ENCODE assay signal across 8 mouse cellular contexts in the genomic region with DNA sequence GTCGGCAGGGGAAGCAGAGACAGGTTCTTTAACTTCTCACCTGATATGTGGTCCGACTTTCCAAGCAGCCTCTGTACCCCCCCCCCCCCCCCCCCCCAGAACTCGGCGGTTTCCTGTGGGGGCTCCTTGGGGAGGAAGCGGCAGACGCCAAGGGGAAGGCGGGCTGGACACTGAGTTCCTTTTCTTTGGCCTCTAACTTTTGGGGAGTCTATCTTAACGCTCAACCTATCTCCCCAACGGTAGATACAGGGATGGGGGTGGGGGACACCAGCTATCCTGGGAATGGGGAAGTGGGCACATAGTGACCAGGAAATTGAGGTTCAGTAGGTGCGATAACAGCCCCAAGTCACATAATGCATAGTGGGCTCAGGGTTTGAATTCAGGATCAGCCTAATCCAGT. TPM values are rescaled to one million over a fixed set of nuclear protein-coding genes. Genes with fewer than 3 reads are reported as not detected.
A peak's percentile ranks its signal among the peaks of the same experiment; 100 is the strongest.
DNase-seq lines count a peak whose midpoint lies in the region; ATAC-seq and TF ChIP-seq lines count a peak whose summit lies in the region.

No protein-coding gene starts in this region.

- H3K9ac ChIP-seq in embryonic facial prominence, embryonic 13.5 days: peak overlapping the region; percentile 73
- peak overlapping the region; percentile 55 for H3K9ac ChIP-seq in limb, embryonic 11.5 days (ENCODE audit: low read length)
- 0 out of 2 replicates have a peak overlapping the region, but pooled peaks have one; percentile 17 for H3K9ac ChIP-seq in neural tube, embryonic 14.5 days (replicated peaks; ENCODE audit: low read depth, low read length)

- peaks cover 32% of the 10 kb centered on the region for H3K27me3 ChIP-seq in embryonic facial prominence, embryonic 13.5 days
- no peaks in the 10 kb centered on the region for H3K27me3 ChIP-seq in limb, embryonic 11.5 days (ENCODE audit: control insufficient read depth, insufficient read depth, low read length)
- no peaks in the 10 kb centered on the region for H3K27me3 ChIP-seq in neural tube, embryonic 14.5 days (ENCODE audit: control insufficient read depth, insufficient read depth, low read length)

- H3K36me3 ChIP-seq in embryonic facial prominence, embryonic 13.5 days: no peaks in the 10 kb centered on the region
- no peaks in the 10 kb centered on the region for H3K36me3 ChIP-seq in limb, embryonic 11.5 days (ENCODE audit: control insufficient read depth, insufficient read depth, low read length)
- no peaks in the 10 kb centered on the region for H3K36me3 ChIP-seq in neural tube, embryonic 14.5 days (ENCODE audit: control insufficient read depth, insufficient read depth, low read length)

- 25% methylated on average over 10 of the region's 10 CpGs for WGBS in embryonic facial prominence, embryonic 13.5 days
- WGBS in limb, embryonic 11.5 days: 22% methylated on average over 8 of the region's 10 CpGs
- 47% methylated on average over 10 of the region's 10 CpGs for WGBS in neural tube, embryonic 14.5 days

- H3K9me3 ChIP-seq in embryonic facial prominence, embryonic 13.5 days: no peaks in the 10 kb centered on the region
- H3K9me3 ChIP-seq in limb, embryonic 11.5 days (ENCODE audit: control insufficient read depth, low read length): no peaks in the 10 kb centered on the region
- H3K9me3 ChIP-seq in neural tube, embryonic 14.5 days (ENCODE audit: control insufficient read depth, low read length): no peaks in the 10 kb centered on the region

- no peak overlapping the region; the same call in 1 of the 2 replicates for H3K27ac ChIP-seq in left cerebral cortex, adult 2 months
- H3K27ac ChIP-seq in embryonic facial prominence, embryonic 13.5 days: no peak overlapping the region
- no peak overlapping the region for H3K27ac ChIP-seq in limb, embryonic 11.5 days (replicated peaks; ENCODE audit: low read depth, low read length)
- no peak overlapping the region for H3K27ac ChIP-seq in neural tube, embryonic 14.5 days (ENCODE audit: low read depth, low read length)

- H3K4me1 ChIP-seq in embryonic facial prominence, embryonic 13.5 days: peaks cover 12% of the 10 kb centered on the region
- H3K4me1 ChIP-seq in limb, embryonic 11.5 days (ENCODE audit: control insufficient read depth, insufficient read depth, low read length): peaks cover 5% of the 10 kb centered on the region; the same call in 1 of the 2 replicates
- H3K4me1 ChIP-seq in neural tube, embryonic 14.5 days (ENCODE audit: control insufficient read depth, insufficient read depth, low read length): 0 out of 2 replicates have a peak, but pooled peaks cover 4% of the 10 kb centered on the region

- no peak for TF ChIP-seq CTCF in left cerebral cortex, adult 2 months (IDR thresholded peaks at IDR 0.05)

- peak overlapping the region; percentile 55 for H3K4me3 ChIP-seq in left cerebral cortex, adult 2 months
- H3K4me3 ChIP-seq in embryonic facial prominence, embryonic 13.5 days: peak overlapping the region; percentile 52
- peak overlapping the region; percentile 36 for H3K4me3 ChIP-seq in limb, embryonic 11.5 days (ENCODE audit: low read depth, low read length)
- H3K4me3 ChIP-seq in neural tube, embryonic 14.5 days (ENCODE audit: low read depth, low read length): 0 out of 2 replicates have a peak overlapping the region, but pooled peaks have one; percentile 22

- H3K4me2 ChIP-seq in embryonic facial prominence, embryonic 13.5 days: peak overlapping the region; percentile 84
- H3K4me2 ChIP-seq in limb, embryonic 11.5 days (ENCODE audit: low read depth, severe bottlenecking): peak overlapping the region; percentile 86
- H3K4me2 ChIP-seq in neural tube, embryonic 14.5 days (ENCODE audit: low read depth, low read length): peak overlapping the region; percentile 49; the same call in 1 of the 2 replicates

- intact Hi-C loops in left cerebral cortex, adult 2 months (cut with DNase I): loop anchor here (5.0 kb wide), 1 partner anchor 46 kb away; no protein-coding TSS in a partner anchor
- intact Hi-C loops in left cerebral cortex, postnatal 14 days (cut with DNase I): no loop called here

- no peak for ATAC-seq in embryonic facial prominence, embryonic 13.5 days (ENCODE audit: insufficient number of reproducible peaks, insufficient read depth, low FRiP score, low TSS enrichment, low read depth)
- ATAC-seq in limb, embryonic 11.5 days (ENCODE audit: insufficient number of reproducible peaks, low FRiP score, low TSS enrichment, low read depth): 0 out of 2 replicates have a peak, but pooled peaks have one; percentile 35
- ATAC-seq in neural tube, embryonic 14.5 days (ENCODE audit: low read depth): no peak

- no peak for DNase-seq in left cerebral cortex, adult 2 months (ENCODE audit: extremely low spot score in 1 of 2, low spot score in 2 of 2)
- no peak for DNase-seq in left cerebral cortex, postnatal 14 days (ENCODE audit: low spot score in 2 of 2)
- DNase-seq in limb, embryonic 11.5 days (ENCODE audit: low spot score): no peak
- DNase-seq in gastrocnemius, postnatal 10 days: no peak
- DNase-seq in urinary bladder, postnatal 10 days (ENCODE audit: low spot score): no peak
- DNase-seq in gastrocnemius, adult 18-20 months (ENCODE audit: low spot score): no peak

RNA-seq across cellular contexts. Expression of a gene that starts 0.7 kb away (rescaled TPM):
- total RNA-seq in left cerebral cortex, adult 2 months (2021): 10 to 100 TPM; 16.9 to 21.3 TPM
- 10 to 100 TPM; 16.0 to 16.2 TPM for total RNA-seq in left cerebral cortex, postnatal 14 days (2021)
- polyA plus RNA-seq in embryonic facial prominence, embryonic 13.5 days (2015; fragmentation: Nextera tagmentation; extraction: Ambion mirVana): 6.6 and 6.9 TPM in 2 replicates
- 4.0 and 4.2 TPM in 2 replicates for polyA plus RNA-seq in limb, embryonic 11.5 days (2014; fragmentation: Nextera tagmentation; extraction: Ambion mirVana)
- polyA plus RNA-seq in neural tube, embryonic 14.5 days (2014; fragmentation: Nextera tagmentation; extraction: Ambion mirVana): 2.7 and 7.7 TPM in 2 replicates
- 1 to 10 TPM; 3.9 to 5.6 TPM for total RNA-seq in gastrocnemius, postnatal 10 days (2021)
- 1 to 10 TPM; 3.0 to 3.8 TPM for total RNA-seq in gastrocnemius, adult 18-20 months (2021)

Comparison
In these comparisons a context has a peak if more than half of its experiments do, and no peak if none do; other contexts are left out.
1. H3K9ac ChIP-seq: peak in every context shown above with its lines; median percentile 73 in embryonic facial prominence, embryonic 13.5 days; 55 in limb, embryonic 11.5 days; 17 in neural tube, embryonic 14.5 days.